Mouse (Mus musculus): ENCODE measurements around the gene Tmem79. TPM values are rescaled to one million over a fixed set of nuclear protein-coding genes. Genes with fewer than 3 reads are reported as not detected.
"Not testable (repeated sequence)": the region's sequence is repeated elsewhere in the genome, so short reads cannot be mapped to it uniquely, and the experiment has no call there.

Tmem79 gene
- polyA plus RNA-seq, 1 experiment from 2014 or later: 36.0 TPM

- H3K36me3 ChIP-seq, H3K27ac ChIP-seq, H3K9ac ChIP-seq, H3K9me3 ChIP-seq: not testable (repeated sequence)
- Histone ChIP-seq H3K4me2 (peak overlapping the region; percentile 43), H3K4me1 (peaks cover 13% of the 10 kb centered on the region), H3K27me3 (peaks cover 17% of the 10 kb centered on the region), H3K4me3 (peak overlapping the region; percentile 27)
- WGBS: 6% methylated on average over 22 of the region's 22 CpGs
- ATAC-seq (ENCODE audit: insufficient number of reproducible peaks, low FRiP score, low TSS enrichment, low read depth): peak; percentile 50; the same call in 1 of the 2 replicates
Measured at GRCm38 (mm10) chr3:88366830-88367428, 31.0 kb upstream of the Tmem79 start.

GRCm38 (mm10) chr3:88365705-88366361 lies 29.9 kb upstream of the Tmem79 start:
- 31% methylated on average over 34 of the region's 34 CpGs for WGBS
- ATAC-seq (ENCODE audit: insufficient number of reproducible peaks, low FRiP score, low TSS enrichment, low read depth): no peak

GRCm38 (mm10) chr3:88364337-88364736 lies 28.4 kb upstream of the Tmem79 start, which contains the start of gene Paqr6:
Gene Paqr6, plus strand, starts transcription at chr3:88364584.
- Histone ChIP-seq H3K36me3 (peaks cover 30% of the 10 kb centered on the region), H3K4me1 (peaks cover 13% of the 10 kb centered on the region), H3K9ac (0 out of 2 replicates have a peak within 1 kb of the TSS, but pooled peaks have one; percentile 12), H3K4me2 (peak within 1 kb of the TSS; percentile 41), H3K27me3 (peaks cover 17% of the 10 kb centered on the region), H3K27ac (peak within 1 kb of the TSS; percentile 62), H3K4me3 (peak within 1 kb of the TSS; percentile 28), H3K9me3 (no peaks in the 10 kb centered on the region)
- WGBS: 3% methylated on average over 16 of the region's 16 CpGs
- no peak for ATAC-seq (ENCODE audit: insufficient number of reproducible peaks, low FRiP score, low TSS enrichment, low read depth)

More at GRCm38 (mm10) chr3:88365705-88366361, 29.9 kb upstream of the Tmem79 start:
- Histone ChIP-seq H3K4me3 (no peak overlapping the region), H3K27ac (no peak overlapping the region), H3K36me3 (peaks cover 15% of the 10 kb centered on the region), H3K27me3 (peaks cover 17% of the 10 kb centered on the region), H3K4me2 (no peak overlapping the region), H3K9me3 (no peaks in the 10 kb centered on the region), H3K4me1 (peaks cover 13% of the 10 kb centered on the region), H3K9ac (no peak overlapping the region)

- 0 out of 2 replicates have a peak, but pooled peaks have one; percentile 13 for ATAC-seq (ENCODE audit: insufficient number of reproducible peaks, low FRiP score, low TSS enrichment, low read depth)
- H3K9ac ChIP-seq: no peak overlapping the region
Measured at GRCm38 (mm10) chr3:88363700-88364099, 27.8 kb upstream of the Tmem79 start.

GRCm38 (mm10) chr3:88361612-88362313 lies 25.8 kb upstream of the Tmem79 start:
- no peak for ATAC-seq (ENCODE audit: insufficient number of reproducible peaks, low FRiP score, low TSS enrichment, low read depth)
- Histone ChIP-seq H3K4me2 (no peak overlapping the region), H3K9ac (no peak overlapping the region), H3K27me3 (peaks cover 17% of the 10 kb centered on the region), H3K27ac (no peak overlapping the region), H3K4me3 (no peak overlapping the region), H3K4me1 (peaks cover 11% of the 10 kb centered on the region), H3K9me3 (no peaks in the 10 kb centered on the region), H3K36me3 (peaks cover 55% of the 10 kb centered on the region)
- 75% methylated on average over 2 of the region's 2 CpGs for WGBS

More at GRCm38 (mm10) chr3:88363700-88364099, 27.8 kb upstream of the Tmem79 start:
- H3K27me3 ChIP-seq: peaks cover 17% of the 10 kb centered on the region
- no peak overlapping the region for H3K4me3 ChIP-seq
- H3K4me2 ChIP-seq: no peak overlapping the region
- H3K4me1 ChIP-seq: peaks cover 13% of the 10 kb centered on the region
- peak overlapping the region; percentile 62; the same call in 1 of the 2 replicates for H3K27ac ChIP-seq
- H3K36me3 ChIP-seq: peaks cover 36% of the 10 kb centered on the region
- H3K9me3 ChIP-seq: no peaks in the 10 kb centered on the region
- WGBS: 41% methylated on average over 4 of the region's 4 CpGs

- H3K9ac ChIP-seq: no peak overlapping the region
- H3K4me3 ChIP-seq: no peak overlapping the region
- ATAC-seq (ENCODE audit: insufficient number of reproducible peaks, low FRiP score, low TSS enrichment, low read depth): no peak
- no peak overlapping the region for H3K27ac ChIP-seq
- peaks cover 11% of the 10 kb centered on the region for H3K4me1 ChIP-seq
- no peak overlapping the region for H3K4me2 ChIP-seq
- 66% methylated on average over 6 of the region's 6 CpGs for WGBS
- H3K9me3 ChIP-seq: no peaks in the 10 kb centered on the region
- H3K36me3 ChIP-seq: peaks cover 61% of the 10 kb centered on the region
- H3K27me3 ChIP-seq: peaks cover 15% of the 10 kb centered on the region
Measured at GRCm38 (mm10) chr3:88361096-88361495, 25.1 kb upstream of the Tmem79 start.

- H3K9ac ChIP-seq: no peak overlapping the region
- ATAC-seq (ENCODE audit: insufficient number of reproducible peaks, low FRiP score, low TSS enrichment, low read depth): no peak
- no peak overlapping the region for H3K4me2 ChIP-seq
- H3K4me1 ChIP-seq: peaks cover 8% of the 10 kb centered on the region
- peaks cover 4% of the 10 kb centered on the region; the same call in 1 of the 2 replicates for H3K27me3 ChIP-seq
- peaks cover 72% of the 10 kb centered on the region for H3K36me3 ChIP-seq
- no peak overlapping the region for H3K4me3 ChIP-seq
- H3K9me3 ChIP-seq: no peaks in the 10 kb centered on the region
- WGBS: 73% methylated on average over 3 of the region's 3 CpGs
- H3K27ac ChIP-seq: no peak overlapping the region
Measured at GRCm38 (mm10) chr3:88359989-88360388, 24.0 kb upstream of the Tmem79 start.

- no peak for ATAC-seq (ENCODE audit: insufficient number of reproducible peaks, low FRiP score, low TSS enrichment, low read depth)
- 80% methylated on average over 5 of the region's 5 CpGs for WGBS
Measured at GRCm38 (mm10) chr3:88359584-88359983, 23.6 kb upstream of the Tmem79 start.

GRCm38 (mm10) chr3:88354396-88355165 lies 18.6 kb upstream of the Tmem79 start:
- WGBS: 94% methylated on average over 8 of the region's 8 CpGs
- no peak for ATAC-seq (ENCODE audit: insufficient number of reproducible peaks, low FRiP score, low TSS enrichment, low read depth)
- no peaks in the 10 kb centered on the region for H3K4me1 ChIP-seq
- H3K27me3 ChIP-seq: no peaks in the 10 kb centered on the region
- no peak overlapping the region for H3K4me3 ChIP-seq
- H3K9ac ChIP-seq: no peak overlapping the region
- no peak overlapping the region for H3K4me2 ChIP-seq
- H3K9me3 ChIP-seq: no peaks in the 10 kb centered on the region
- no peak overlapping the region for H3K27ac ChIP-seq
- peaks cover 98% of the 10 kb centered on the region for H3K36me3 ChIP-seq

More at GRCm38 (mm10) chr3:88359584-88359983, 23.6 kb upstream of the Tmem79 start:
- Histone ChIP-seq H3K9ac (no peak overlapping the region), H3K9me3 (no peaks in the 10 kb centered on the region), H3K4me3 (no peak overlapping the region), H3K4me1 (peaks cover 3% of the 10 kb centered on the region), H3K36me3 (peaks cover 76% of the 10 kb centered on the region), H3K27me3 (no peaks in the 10 kb centered on the region), H3K27ac (no peak overlapping the region), H3K4me2 (no peak overlapping the region)

GRCm38 (mm10) chr3:88352907-88353306 lies 17.0 kb upstream of the Tmem79 start:
- Histone ChIP-seq H3K4me3 (no peak overlapping the region), H3K36me3 (peaks cover 96% of the 10 kb centered on the region), H3K27me3 (no peaks in the 10 kb centered on the region), H3K4me1 (no peaks in the 10 kb centered on the region), H3K27ac (no peak overlapping the region), H3K4me2 (no peak overlapping the region), H3K9ac (no peak overlapping the region), H3K9me3 (no peaks in the 10 kb centered on the region)
- 92% methylated on average over 9 of the region's 9 CpGs for WGBS
- no peak for ATAC-seq (ENCODE audit: insufficient number of reproducible peaks, low FRiP score, low TSS enrichment, low read depth)

GRCm38 (mm10) chr3:88350732-88351131 lies 14.8 kb upstream of the Tmem79 start:
- no peaks in the 10 kb centered on the region for H3K4me1 ChIP-seq
- peaks cover 98% of the 10 kb centered on the region for H3K36me3 ChIP-seq
- no peak overlapping the region for H3K9ac ChIP-seq
- no peaks in the 10 kb centered on the region for H3K9me3 ChIP-seq
- 89% methylated on average over 13 of the region's 13 CpGs for WGBS
- no peak overlapping the region for H3K27ac ChIP-seq
- no peak overlapping the region for H3K4me3 ChIP-seq
- no peak for ATAC-seq (ENCODE audit: insufficient number of reproducible peaks, low FRiP score, low TSS enrichment, low read depth)
- no peak overlapping the region for H3K4me2 ChIP-seq
- H3K27me3 ChIP-seq: no peaks in the 10 kb centered on the region

Measured in limb, embryonic 15.5 days (tissue).